Mouse (Mus musculus): ENCODE data around the gene Tmem235. TPM values are rescaled to one million over a fixed set of nuclear protein-coding genes. Genes with fewer than 3 reads are reported as not detected.
A peak's percentile ranks its signal among the peaks of the same experiment; 100 is the strongest.

Gene Tmem235
- polyA plus RNA-seq, 1 experiment from 2014 or later: 0.06 TPM

- ChIA-PET POLR2A (no interaction called here), CTCF (interaction anchor here (1.2 kb wide), 1 partner anchor 21 kb away, joined by 3 read pairs; the partner anchor contains the start of genes Afmid and Tk1)
- no peaks in the 10 kb centered on the region for H3K27me3 ChIP-seq
- no peak for ATAC-seq
- in situ Hi-C loops (cut with MboI; ENCODE audit: low pct_unique_long_range_greater_than_20kb): no loop called here
- TF ChIP-seq CTCF (IDR thresholded peaks at IDR 0.05): no peak
- DNase-seq (ENCODE audit: low read depth, low spot score): no peak
Measured at GRCm38 (mm10) chr11:117846640-117847039, 13.9 kb upstream of the Tmem235 start.

GRCm38 (mm10) chr11:117847593-117848215 lies 12.8 kb upstream of the Tmem235 start:
- POLR2A ChIA-PET: interaction anchor here (1.5 to 1.6 kb wide), 2 partner anchors 18 to 29 kb away, joined by 3 to 5 read pairs; no protein-coding TSS in a partner anchor

GRCm38 (mm10) chr11:117848271-117848984 lies 12.1 kb upstream of the Tmem235 start:
- CTCF ChIA-PET: no interaction called here
- ATAC-seq (peak; percentile 17), DNase-seq (ENCODE audit: low read depth, low spot score) (no peak)
- no peaks in the 10 kb centered on the region for H3K27me3 ChIP-seq
- TF ChIP-seq CTCF (IDR thresholded peaks at IDR 0.05): no peak
- POLR2A ChIA-PET: interaction anchor here (1.5 to 1.6 kb wide), 2 partner anchors 19 to 30 kb away, joined by 3 to 5 read pairs; no protein-coding TSS in a partner anchor
- in situ Hi-C loops (cut with MboI; ENCODE audit: low pct_unique_long_range_greater_than_20kb): no loop called here

More at GRCm38 (mm10) chr11:117847593-117848215, 12.8 kb upstream of the Tmem235 start:
- no peak for ATAC-seq
- H3K27me3 ChIP-seq: no peaks in the 10 kb centered on the region
- in situ Hi-C loops (cut with MboI; ENCODE audit: low pct_unique_long_range_greater_than_20kb): no loop called here
- DNase-seq (ENCODE audit: low read depth, low spot score): no peak
- TF ChIP-seq CTCF (IDR thresholded peaks at IDR 0.05): no peak
- CTCF ChIA-PET: no interaction called here

- CTCF ChIA-PET: no interaction called here
- H3K27me3 ChIP-seq: no peaks in the 10 kb centered on the region
- ATAC-seq: peak; percentile 60
- POLR2A ChIA-PET: interaction anchor here (1.5 to 1.6 kb wide), 2 partner anchors 20 to 31 kb away, joined by 3 to 5 read pairs; no protein-coding TSS in a partner anchor
- in situ Hi-C loops (cut with MboI; ENCODE audit: low pct_unique_long_range_greater_than_20kb): no loop called here
- no peak for DNase-seq (ENCODE audit: low read depth, low spot score)
- TF ChIP-seq CTCF (IDR thresholded peaks at IDR 0.05): no peak
Measured at GRCm38 (mm10) chr11:117848985-117849671, 11.4 kb upstream of the Tmem235 start, which contains the start of gene Birc5. Gene Birc5 (plus strand): TSS chr11:117849251.

- TF ChIP-seq CTCF (IDR thresholded peaks at IDR 0.05): no peak
- H3K27me3 ChIP-seq: no peaks in the 10 kb centered on the region
- CTCF ChIA-PET: interaction anchor here (1.4 kb wide), 1 partner anchor 63 kb away, joined by 3 read pairs; no protein-coding TSS in a partner anchor
- no peak for ATAC-seq
- DNase-seq (ENCODE audit: low read depth, low spot score): no peak
- POLR2A ChIA-PET: no interaction called here
- in situ Hi-C loops (cut with MboI; ENCODE audit: low pct_unique_long_range_greater_than_20kb): no loop called here
Measured at GRCm38 (mm10) chr11:117852875-117853274, 7.7 kb upstream of the Tmem235 start.

- CTCF ChIA-PET: no interaction called here
- POLR2A ChIA-PET: interaction anchor here (0.7 kb wide), 1 partner anchor 512 kb away, joined by 3 read pairs; no protein-coding TSS in a partner anchor
- in situ Hi-C loops (cut with MboI; ENCODE audit: low pct_unique_long_range_greater_than_20kb): no loop called here
- DNase-seq (ENCODE audit: low read depth, low spot score) (no peak), ATAC-seq (no peak)
- H3K27me3 ChIP-seq: no peaks in the 10 kb centered on the region
- no peak for TF ChIP-seq CTCF (IDR thresholded peaks at IDR 0.05)
Measured at GRCm38 (mm10) chr11:117854241-117854640, 6.3 kb upstream of the Tmem235 start.

GRCm38 (mm10) chr11:117855360-117855759 lies 5.2 kb upstream of the Tmem235 start:
- no peaks in the 10 kb centered on the region for H3K27me3 ChIP-seq
- ATAC-seq (no peak), DNase-seq (ENCODE audit: low read depth, low spot score) (no peak)
- in situ Hi-C loops (cut with MboI; ENCODE audit: low pct_unique_long_range_greater_than_20kb): no loop called here
- no peak for TF ChIP-seq CTCF (IDR thresholded peaks at IDR 0.05)
- ChIA-PET CTCF (interaction anchor here (1.2 kb wide), 1 partner anchor 175 kb away, joined by 3 read pairs; no protein-coding TSS in a partner anchor), POLR2A (no interaction called here)

- DNase-seq (ENCODE audit: low read depth, low spot score) (no peak), ATAC-seq (no peak)
- TF ChIP-seq CTCF (IDR thresholded peaks at IDR 0.05): no peak
- ChIA-PET POLR2A (no interaction called here), CTCF (interaction anchor here (0.9 to 1.2 kb wide), 2 partner anchors 174 to 180 kb away, joined by 3 read pairs; no protein-coding TSS in a partner anchor)
- H3K27me3 ChIP-seq: no peaks in the 10 kb centered on the region
- in situ Hi-C loops (cut with MboI; ENCODE audit: low pct_unique_long_range_greater_than_20kb): no loop called here
Measured at GRCm38 (mm10) chr11:117855975-117856374, 4.6 kb upstream of the Tmem235 start.

GRCm38 (mm10) chr11:117857462-117857861 lies 3.1 kb upstream of the Tmem235 start:
- ChIA-PET POLR2A (interaction anchor here (1.0 kb wide), 1 partner anchor 20 kb away, joined by 3 read pairs; no protein-coding TSS in a partner anchor), CTCF (no interaction called here)
- in situ Hi-C loops (cut with MboI; ENCODE audit: low pct_unique_long_range_greater_than_20kb): no loop called here
- TF ChIP-seq CTCF (IDR thresholded peaks at IDR 0.05): no peak
- ATAC-seq: no peak
- no peaks in the 10 kb centered on the region for H3K27me3 ChIP-seq
- DNase-seq (ENCODE audit: low read depth, low spot score): no peak

- no peaks in the 10 kb centered on the region for H3K27me3 ChIP-seq
- DNase-seq (ENCODE audit: low read depth, low spot score) (no peak), ATAC-seq (no peak)
- no peak for TF ChIP-seq CTCF (IDR thresholded peaks at IDR 0.05)
- in situ Hi-C loops (cut with MboI; ENCODE audit: low pct_unique_long_range_greater_than_20kb): no loop called here
- CTCF ChIA-PET: no interaction called here
- POLR2A ChIA-PET: no interaction called here
Measured at GRCm38 (mm10) chr11:117858392-117858791, 2.2 kb upstream of the Tmem235 start.
